Mouse (Mus musculus) B cell, adult 2 months (primary cell): ENCODE measurements around the gene Klhl12.
A peak's percentile ranks its signal among the peaks of the same experiment; 100 is the strongest.

ENCODE experiments used
- DNase-seq, 2 experiments: peaks; one replicate each; pipeline ENCODE4 v3.0.0; 2022

Gene Klhl12

DNA sequence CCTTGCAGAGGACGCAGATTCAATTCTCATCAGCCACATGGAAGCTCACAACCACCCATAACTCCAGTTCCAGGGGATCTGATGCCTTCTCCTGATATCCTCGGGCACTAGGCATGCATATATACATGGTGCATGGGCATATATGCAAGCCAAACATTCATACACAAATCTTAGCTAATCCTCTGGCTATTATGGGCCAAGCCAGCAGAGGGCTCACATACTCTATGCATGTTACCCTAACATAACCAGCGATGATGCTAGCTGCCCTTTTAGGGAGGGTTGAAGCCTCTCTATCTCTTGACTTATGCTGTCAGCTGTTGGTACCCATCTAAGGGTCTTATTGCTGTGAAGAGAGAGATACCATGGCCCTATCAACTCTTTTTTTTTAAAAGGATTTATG, 4.3 kb upstream of the Klhl12 start:
- peak; percentile 67 to 69 for DNase-seq

DNA sequence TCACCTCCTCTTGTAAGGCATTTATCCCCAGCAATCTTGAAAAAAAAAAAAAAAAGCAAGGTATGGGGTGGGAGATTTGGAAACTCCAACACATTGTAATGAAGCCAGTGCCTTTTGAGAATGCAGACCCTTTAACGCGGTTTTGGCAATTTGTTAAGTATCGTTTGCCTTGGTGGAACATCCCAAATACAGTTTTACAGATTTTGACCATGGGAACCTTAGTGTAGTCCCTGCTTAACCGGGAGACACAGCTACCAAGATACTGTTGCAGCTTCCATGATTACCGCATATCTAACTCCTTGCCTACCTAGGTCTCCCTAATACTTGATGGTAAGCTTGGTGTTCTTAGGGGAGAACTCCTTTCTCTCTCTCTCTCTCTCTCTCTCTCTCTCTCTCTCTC, 729 bp downstream of the Klhl12 start:
- DNase-seq = no peak

- no peak for DNase-seq
These were observed 2.9 kb downstream of the Klhl12 start for GRCm38 (mm10) chr1:134458139-134458727.

GRCm38 (mm10) chr1:134460294-134461284, 5.3 kb downstream of the Klhl12 start:
- DNase-seq = no peak

DNA sequence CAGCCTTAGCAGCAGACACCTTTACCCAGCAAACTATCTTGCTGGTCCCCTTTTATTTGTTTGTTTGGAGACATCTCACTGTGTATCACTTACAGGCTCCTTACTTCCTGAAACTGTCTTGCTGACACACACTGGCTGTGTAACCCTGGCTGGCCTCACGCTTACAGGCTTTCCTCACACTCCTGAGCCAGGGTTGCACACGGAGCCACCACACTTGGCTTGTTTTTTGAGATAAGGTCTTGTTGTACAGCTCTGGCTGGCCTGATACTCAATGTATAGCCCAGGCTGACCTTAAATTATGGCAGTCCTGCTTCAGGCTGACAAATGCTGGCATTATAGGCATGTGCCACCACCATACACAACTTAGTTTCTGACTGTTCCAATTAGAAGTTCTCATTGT, 29.3 kb downstream of the Klhl12 start:
- DNase-seq = no peak

GRCm38 (mm10) chr1:134490903-134491801, 35.8 kb downstream of the Klhl12 start:
- no peak for DNase-seq

DNA sequence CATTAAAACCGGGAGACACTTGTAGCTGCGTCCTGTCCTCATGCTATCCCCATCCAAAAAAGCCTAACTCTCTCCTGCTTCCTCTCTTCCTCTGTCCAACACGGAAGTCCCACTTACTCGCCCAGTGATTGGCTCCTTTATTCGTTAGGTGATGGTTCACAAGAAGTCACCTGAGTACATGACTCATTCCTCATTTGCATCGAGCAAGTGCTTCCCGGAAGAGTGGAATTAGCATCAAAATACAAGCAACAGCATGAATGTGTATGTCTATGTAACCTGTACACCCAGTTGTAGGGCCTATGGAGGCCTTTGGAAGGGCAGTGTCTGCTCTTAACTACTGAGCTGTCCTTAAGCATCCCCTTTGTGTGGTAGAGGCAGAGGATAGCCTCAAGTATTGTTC, 36.9 kb downstream of the Klhl12 start:
- DNase-seq = no peak

DNA sequence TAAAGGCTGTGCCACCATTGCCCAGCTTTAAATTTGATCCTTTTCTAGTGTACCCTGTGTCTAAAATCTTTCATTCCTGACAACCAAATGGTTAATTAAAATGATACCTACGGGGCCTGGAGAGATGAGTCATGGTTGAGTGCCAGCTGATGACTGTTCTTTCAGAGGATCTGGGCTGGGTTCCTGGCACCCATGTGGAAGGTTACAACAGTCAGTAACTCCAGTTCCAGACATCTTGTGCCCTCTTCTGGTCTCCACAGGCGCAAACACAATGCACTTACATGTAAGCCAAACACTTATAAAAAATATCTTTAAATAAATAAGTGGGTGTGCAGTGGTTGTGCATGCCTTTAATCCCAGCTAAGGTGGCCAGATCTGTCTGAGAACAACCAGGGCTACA, 38.2 kb downstream of the Klhl12 start:
- peak; percentile 8 to 12 for DNase-seq

- DNase-seq = peak in 1 of 2 experiments; percentile 4
These were observed 38.6 kb downstream of the Klhl12 start for GRCm38 (mm10) chr1:134493956-134494355.

- DNase-seq = peak; percentile 99
These were observed 39.3 kb downstream of the Klhl12 start, which contains the start of gene Rabif for GRCm38 (mm10) chr1:134494428-134495215. TSS of gene Rabif (plus strand) at chr1:134494648.

GRCm38 (mm10) chr1:134495216-134495539, 39.8 kb downstream of the Klhl12 start:
- DNase-seq = no peak

DNA sequence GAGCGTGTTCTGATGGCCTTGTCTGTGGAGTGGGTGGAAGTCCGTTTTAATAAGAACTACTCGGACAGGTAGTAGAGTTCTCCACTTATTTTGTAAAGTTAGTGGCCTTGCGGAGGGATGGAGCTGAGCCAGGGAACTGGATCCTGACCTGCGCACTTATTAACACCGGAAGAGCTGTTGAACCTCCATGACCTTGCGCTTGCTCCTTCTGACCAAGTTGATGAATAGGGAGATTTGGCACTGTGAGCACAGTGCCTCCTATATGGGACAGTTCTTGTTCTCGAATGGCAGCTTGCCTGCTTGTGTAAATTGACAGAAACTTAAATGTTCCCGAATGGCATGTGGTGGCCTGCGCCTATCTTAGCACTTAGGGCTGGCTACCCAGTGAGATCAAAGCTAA, 40.7 kb downstream of the Klhl12 start:
- no peak for DNase-seq

- no peak for DNase-seq
These were observed 45.6 kb downstream of the Klhl12 start for GRCm38 (mm10) chr1:134500916-134501315.

GRCm38 (mm10) chr1:134506201-134506600, 50.9 kb downstream of the Klhl12 start:
- DNase-seq = no peak

DNA sequence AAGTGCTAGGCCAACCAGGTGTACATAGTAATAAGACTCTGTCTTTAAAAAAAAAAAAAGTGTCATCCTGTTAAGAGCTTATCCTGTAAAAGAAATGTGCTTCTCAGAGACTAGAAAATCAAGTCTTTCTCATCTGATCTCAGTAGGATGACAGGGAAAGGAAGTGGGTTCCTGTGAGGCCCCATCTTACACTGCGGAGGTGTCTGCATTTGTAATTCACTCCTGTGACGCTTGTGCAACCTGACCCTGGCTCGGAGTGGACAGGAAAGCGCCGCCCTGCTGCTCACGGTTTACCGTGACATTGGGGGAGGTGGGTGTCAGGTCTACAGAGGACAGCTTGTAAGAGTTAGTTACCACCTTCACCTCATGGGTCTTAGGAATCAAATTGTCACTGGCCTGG, 54.7 kb downstream of the Klhl12 start:
- DNase-seq = no peak

DNA sequence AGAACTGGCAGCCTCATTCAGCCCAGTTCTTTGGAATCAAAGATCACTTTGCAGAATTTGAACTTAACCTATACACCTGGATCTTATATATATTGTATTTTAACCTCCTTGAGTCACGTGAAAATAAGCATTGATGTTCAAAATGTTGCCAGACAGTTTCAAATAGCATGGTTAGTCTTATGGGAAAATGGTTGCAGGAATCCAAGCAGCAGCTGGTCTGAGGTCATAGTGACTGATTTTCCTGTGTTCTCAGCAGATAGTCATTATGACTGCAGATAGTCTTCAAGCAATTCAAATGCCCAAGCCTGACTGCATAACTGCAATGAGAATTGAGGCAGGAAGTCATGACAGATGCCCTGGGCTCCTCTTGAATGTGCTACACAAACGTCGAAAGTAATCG, 56.9 kb downstream of the Klhl12 start:
- no peak for DNase-seq

DNA sequence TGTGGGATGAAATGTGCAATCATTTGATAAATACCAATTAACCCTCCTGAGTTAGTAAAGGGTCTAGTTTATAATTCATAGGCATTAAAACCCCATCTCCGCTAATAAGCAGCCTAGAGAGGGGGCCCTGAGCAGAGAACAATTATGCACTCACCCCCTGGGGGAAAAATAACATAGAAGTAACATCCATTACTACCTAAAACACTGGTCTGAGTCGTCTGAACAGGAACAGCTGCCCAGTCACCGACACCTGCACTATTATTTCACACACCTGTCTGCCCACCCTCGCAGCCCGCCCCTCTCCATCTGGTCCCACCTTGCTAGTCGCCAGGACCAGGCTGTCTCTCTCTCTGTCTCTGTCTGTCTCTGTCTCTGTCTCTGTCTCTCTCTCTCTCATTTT, 57.3 kb downstream of the Klhl12 start:
- DNase-seq = no peak

DNA sequence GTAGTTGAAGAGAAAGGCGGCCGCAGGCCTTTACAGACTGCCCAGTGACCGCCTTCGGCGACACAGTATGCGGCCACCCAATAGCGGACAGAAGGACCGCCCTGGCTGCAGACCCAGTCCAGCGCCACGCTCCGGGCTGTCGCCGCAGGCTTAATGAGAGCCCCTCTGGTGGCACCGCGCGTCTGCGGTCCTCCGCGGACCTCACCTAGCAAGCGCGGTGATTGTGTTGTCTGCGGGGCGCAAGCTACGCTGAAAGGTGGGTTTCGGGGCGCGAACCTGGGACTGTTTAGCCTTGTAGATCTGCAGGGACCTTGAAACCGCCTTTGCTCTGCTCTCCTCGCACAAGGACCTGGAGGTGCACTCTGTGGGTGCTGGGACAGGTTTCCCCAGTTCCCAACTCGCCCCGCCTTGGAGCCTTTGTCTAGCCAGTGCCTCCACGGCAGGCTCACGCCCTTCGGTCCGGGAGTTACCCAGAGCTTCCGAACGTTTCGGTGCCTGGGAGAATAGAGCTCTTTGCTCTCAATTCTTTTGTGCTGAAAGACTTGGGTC, 58.1 kb downstream of the Klhl12 start:
- DNase-seq = peak; percentile 8 to 11

DNA sequence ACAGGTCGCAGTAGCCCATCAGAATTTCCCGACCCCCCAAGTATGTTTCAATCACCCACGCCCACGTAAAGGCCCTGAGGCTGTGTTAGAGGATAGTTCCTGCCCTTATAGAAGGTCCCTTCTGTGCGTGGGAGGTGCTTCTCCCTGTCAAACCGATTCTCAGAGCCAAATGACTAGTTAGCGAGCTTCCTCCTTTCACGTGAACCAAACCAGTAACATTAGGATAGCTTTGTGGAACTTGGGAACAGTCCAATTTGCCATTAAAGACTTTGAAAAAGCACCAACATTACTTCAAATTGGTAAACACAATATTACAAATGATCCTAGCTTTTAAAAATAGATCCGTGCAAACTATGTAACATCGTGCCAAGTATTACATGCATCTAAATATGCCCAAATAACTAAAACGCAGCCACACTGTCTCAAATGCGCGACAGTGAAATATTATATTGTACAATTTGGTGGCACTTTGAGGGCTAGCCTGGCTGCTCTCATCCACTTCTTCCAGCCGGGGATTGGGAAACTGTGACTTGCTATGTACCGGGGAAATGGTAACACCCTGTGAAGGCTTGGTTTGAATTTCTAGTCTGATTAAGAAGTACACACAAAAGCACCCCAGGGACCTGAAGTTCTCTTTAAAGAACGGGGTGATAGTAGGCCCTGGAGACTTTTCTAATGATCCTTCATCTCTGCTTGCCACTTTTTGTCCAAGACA, 58.7 kb downstream of the Klhl12 start:
- DNase-seq = peak in 1 of 2 experiments; percentile 16

- DNase-seq = no peak
These were observed 60.6 kb downstream of the Klhl12 start for GRCm38 (mm10) chr1:134515891-134516290.

- no peak for DNase-seq
These were observed 61.3 kb downstream of the Klhl12 start for GRCm38 (mm10) chr1:134516491-134517198.
